In genomic region chr9:104098256-104098655, GRCm38 (mm10) we compare ENCODE assay signal across 29 mouse cellular contexts. TPM values are rescaled to one million over a fixed set of nuclear protein-coding genes. Genes with fewer than 3 reads are reported as not detected.
DNase-seq lines count a peak whose midpoint lies in the region; ATAC-seq and TF ChIP-seq lines count a peak whose summit lies in the region.
"Had no signal": no experiment of that assay in that cellular context is flagged by ENCODE, and none has a peak within 500 bp of the region (broad histone marks: within the 10 kb centered on the region; RNA-seq: fewer than 3 reads in every experiment).

No protein-coding gene starts in this region.

- no peak overlapping the region for H3K27ac ChIP-seq in lung, embryonic 14.5 days (ENCODE audit: low read depth)
- H3K27ac ChIP-seq: embryonic facial prominence, embryonic 10.5 days; heart, embryonic 15.5 days; intestine, embryonic 15.5 days; limb, embryonic 13.5 days; liver, embryonic 12.5 days; lung, embryonic 15.5 days; stomach, embryonic 15.5 days had no signal

- TF ChIP-seq CTCF in lung, embryonic 14.5 days (IDR thresholded peaks at IDR 0.05; ENCODE audit: low read depth): no peak

- H3K4me3 ChIP-seq in lung, embryonic 14.5 days (ENCODE audit: low read depth, low read length): no peak overlapping the region
- H3K4me3 ChIP-seq: embryonic facial prominence, embryonic 10.5 days; heart, embryonic 15.5 days; intestine, embryonic 15.5 days; limb, embryonic 13.5 days; liver, embryonic 12.5 days; lung, embryonic 15.5 days; stomach, embryonic 15.5 days had no signal

- no peaks in the 10 kb centered on the region for H3K4me1 ChIP-seq in lung, embryonic 14.5 days (ENCODE audit: insufficient read depth)
- H3K4me1 ChIP-seq: intestine, embryonic 15.5 days; liver, embryonic 12.5 days; lung, embryonic 15.5 days had no signal

- H3K9me3 ChIP-seq in lung, embryonic 14.5 days (ENCODE audit: low read depth, low read length): no peaks in the 10 kb centered on the region
- H3K9me3 ChIP-seq: embryonic facial prominence, embryonic 10.5 days; heart, embryonic 15.5 days; intestine, embryonic 15.5 days; limb, embryonic 13.5 days; liver, embryonic 12.5 days; lung, embryonic 15.5 days; stomach, embryonic 15.5 days had no signal

- WGBS in lung, embryonic 14.5 days: 49% methylated on average over 5 of the region's 5 CpGs

- no peaks in the 10 kb centered on the region for H3K36me3 ChIP-seq in lung, embryonic 14.5 days (ENCODE audit: insufficient read depth)
- H3K36me3 ChIP-seq: embryonic facial prominence, embryonic 10.5 days; heart, embryonic 15.5 days; intestine, embryonic 15.5 days; lung, embryonic 15.5 days; stomach, embryonic 15.5 days had no signal

- H3K27me3 ChIP-seq in lung, embryonic 14.5 days (ENCODE audit: insufficient read depth, low read length): no peaks in the 10 kb centered on the region
- H3K27me3 ChIP-seq: heart, embryonic 15.5 days; intestine, embryonic 15.5 days; limb, embryonic 13.5 days; liver, embryonic 12.5 days; lung, embryonic 15.5 days; stomach, embryonic 15.5 days had no signal

- DNase-seq in spleen, postnatal 36 days (ENCODE audit: low spot score in 2 of 2): peak; percentile 13 to 36
- no peak for DNase-seq in spleen, postnatal 14 days (ENCODE audit: low spot score in 2 of 2)
- peak; percentile 23 for DNase-seq in lung, embryonic 14.5 days
- peak; percentile 63 for DNase-seq in lung, postnatal 36 days
- no peak for DNase-seq in kidney, postnatal 36 days
- no peak for DNase-seq in cerebellum, adult 11 months
- DNase-seq in kidney, postnatal 4 days: no peak
- DNase-seq: adrenal gland, postnatal 36 days; cerebellum, adult 9-11 months; gastrocnemius, postnatal 25 days; heart, postnatal 4 days; kidney, adult 9 months; kidney, postnatal 14 days; thymus, adult 18-20 months; thymus, postnatal 36 days had no signal

- ATAC-seq in lung, embryonic 14.5 days (ENCODE audit: insufficient read depth): no peak
- no peak for ATAC-seq in activated CD4-positive, CD25-positive, alpha-beta regulatory T cell, adult 4 months
- ATAC-seq: forebrain, embryonic 16.5 days; hindbrain, embryonic 16.5 days; intestine, embryonic 15.5 days; liver, embryonic 12.5 days had no signal

- no peak overlapping the region for H3K9ac ChIP-seq in lung, embryonic 14.5 days
- H3K9ac ChIP-seq: heart, embryonic 15.5 days; intestine, embryonic 15.5 days; limb, embryonic 13.5 days; liver, embryonic 12.5 days; lung, embryonic 15.5 days; stomach, embryonic 15.5 days had no signal

- no peak overlapping the region for H3K4me2 ChIP-seq in lung, embryonic 14.5 days
- H3K4me2 ChIP-seq: heart, embryonic 15.5 days; intestine, embryonic 15.5 days; limb, embryonic 13.5 days; liver, embryonic 12.5 days; lung, embryonic 15.5 days; midbrain, embryonic 11.5 days; stomach, embryonic 15.5 days had no signal

RNA-seq across cellular contexts. Expression of gene Ackr4, which starts 28.5 kb away (rescaled TPM):
- 0.37 and 0.39 TPM in 2 replicates for polyA plus RNA-seq in lung, embryonic 14.5 days (2014; fragmentation: Nextera tagmentation; extraction: Ambion mirVana)
- under 1 TPM; 0.51 to 0.73 TPM for polyA plus RNA-seq in activated CD4-positive, CD25-positive, alpha-beta regulatory T cell, adult 4 months (2017; shearing (Covaris generic))

RNA-seq across cellular contexts. Expression of gene Acad11, which starts 35.1 kb away (rescaled TPM):
- polyA plus RNA-seq in lung, embryonic 14.5 days (2014; fragmentation: Nextera tagmentation; extraction: Ambion mirVana): 8.1 and 9.4 TPM in 2 replicates
- polyA plus RNA-seq in activated CD4-positive, CD25-positive, alpha-beta regulatory T cell, adult 4 months (2017; shearing (Covaris generic)): 1 to 10 TPM; 5.9 to 6.8 TPM

RNA-seq across cellular contexts. Expression of gene Uba5, which starts 35.3 kb away (rescaled TPM):
- 54.5 and 56.2 TPM in 2 replicates for polyA plus RNA-seq in lung, embryonic 14.5 days (2014; fragmentation: Nextera tagmentation; extraction: Ambion mirVana)
- 10 to 100 TPM; 11.5 to 12.1 TPM for polyA plus RNA-seq in activated CD4-positive, CD25-positive, alpha-beta regulatory T cell, adult 4 months (2017; shearing (Covaris generic))

RNA-seq across cellular contexts. Expression of gene Gm28305, which starts 57.8 kb away (rescaled TPM):
- polyA plus RNA-seq in lung, embryonic 14.5 days (2014; fragmentation: Nextera tagmentation; extraction: Ambion mirVana): not detected in 2 replicates
- not detected for polyA plus RNA-seq in activated CD4-positive, CD25-positive, alpha-beta regulatory T cell, adult 4 months (2017; shearing (Covaris generic))
- polyA plus RNA-seq: C2C12; cortical plate, adult 2 months; embryonic facial prominence, embryonic 10.5 days; forebrain, embryonic 16.5 days; heart, embryonic 15.5 days; hindbrain, embryonic 16.5 days; intestine, embryonic 15.5 days; limb, embryonic 13.5 days; liver, embryonic 12.5 days; lung, embryonic 15.5 days; midbrain, embryonic 11.5 days; small intestine, adult 2 months; stomach, embryonic 15.5 days had no signal

Comparison
In these comparisons a context has a peak if more than half of its experiments do, and no peak if none do; other contexts are left out.
1. DNase-seq: peak in spleen, postnatal 36 days (2 of 2), lung, embryonic 14.5 days (single experiment) and lung, postnatal 36 days (single experiment); none in spleen, postnatal 14 days (0 of 2), kidney, postnatal 36 days (0 of 2), cerebellum, adult 11 months (single experiment) and kidney, postnatal 4 days (0 of 2).